Mouse (Mus musculus): ENCODE measurements around the gene Zfp933. TPM values are rescaled to one million over a fixed set of nuclear protein-coding genes. Genes with fewer than 3 reads are reported as not detected.
"Not testable (repeated sequence)": the region's sequence is repeated elsewhere in the genome, so short reads cannot be mapped to it uniquely, and the experiment has no call there.

Gene Zfp933
- total RNA-seq (2021), result 1 to 10 TPM; 7.1 to 7.9 TPM
- long read RNA-seq, experiment 1, full-length matches to known transcripts, result 6 of 8 reads
- long read RNA-seq, experiment 1, partial matches to known transcripts, result 0 of 8 reads
- long read RNA-seq, experiment 1, other reads (novel, unspliced or antisense), result 2 of 8 reads
- long read RNA-seq, experiment 2, full-length matches to known transcripts, result 9 of 13 reads
- long read RNA-seq, experiment 2, partial matches to known transcripts, result 1 of 13 reads
- long read RNA-seq, experiment 2, other reads (novel, unspliced or antisense), result 3 of 13 reads

DNA sequence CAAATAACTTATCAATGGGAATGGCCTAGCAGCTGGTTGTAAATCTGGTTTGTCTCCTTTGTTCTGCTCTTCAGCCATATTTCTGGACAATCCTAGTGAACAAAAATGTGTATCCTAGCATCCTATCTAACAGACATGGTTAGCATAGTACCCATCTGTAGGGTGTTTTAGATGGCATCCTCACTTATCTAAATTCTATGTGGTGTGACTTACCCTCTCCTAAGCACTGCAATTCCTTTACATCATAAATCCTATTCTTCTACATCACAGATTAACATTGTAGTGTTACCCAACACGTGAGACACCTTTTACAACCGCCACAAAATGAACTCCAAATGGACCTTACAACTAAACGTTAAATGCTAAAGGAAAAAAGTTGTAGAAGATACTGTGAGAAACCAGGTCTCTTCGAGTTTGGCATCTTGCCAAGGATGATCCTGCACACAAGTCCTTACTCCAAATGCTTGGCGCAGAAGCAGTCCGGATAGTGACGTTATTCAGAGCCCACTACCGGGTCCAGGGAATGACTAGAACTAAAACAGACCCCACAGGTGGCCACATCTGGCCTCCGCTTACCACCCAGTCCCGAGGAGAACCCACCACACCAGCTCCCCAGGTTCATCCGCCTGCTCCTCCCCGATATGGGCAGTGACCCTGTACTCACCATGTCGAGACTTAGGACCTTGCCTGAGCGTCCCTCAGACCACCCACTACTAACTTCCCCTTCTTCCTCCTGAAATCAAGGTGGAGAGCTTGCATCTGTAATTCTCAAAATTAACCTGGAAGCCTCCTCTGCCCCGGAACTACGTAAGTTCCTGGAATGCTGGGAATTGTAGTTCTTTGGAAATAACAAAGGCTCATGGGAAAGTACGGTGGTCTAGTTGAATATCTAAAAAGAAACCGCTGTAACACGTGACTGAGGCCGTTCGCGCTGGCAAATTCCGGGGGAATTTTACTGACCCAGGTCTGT is at the start of gene Zfp933:
Gene Zfp933 (minus strand): TSS at position 753 of the 970 bp plus-strand sequence.
- intact Hi-C loops (cut with DNase I), result no loop called here
- DNase-seq, result peak; percentile 34 to 46

DNA sequence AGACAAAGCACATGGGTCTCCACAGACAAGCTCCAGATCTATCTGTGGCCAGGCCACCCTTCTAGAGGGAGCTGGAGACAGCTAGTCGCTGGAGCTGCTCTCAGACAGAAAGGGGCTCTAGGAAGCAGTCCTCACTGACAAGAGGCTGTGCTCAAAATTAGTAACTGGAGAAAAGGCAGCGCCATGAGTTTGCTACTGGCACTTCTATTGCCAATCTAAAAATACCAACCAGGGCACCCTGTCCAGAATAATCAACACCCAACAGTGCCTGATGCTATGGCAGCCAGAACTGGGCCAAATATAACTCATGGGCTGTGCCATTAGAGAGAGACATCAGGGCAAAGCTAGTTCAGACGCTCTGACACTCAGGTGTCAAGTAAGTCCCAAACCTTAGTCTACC is 49.2 kb upstream of the Zfp933 start:
- intact Hi-C loops (cut with DNase I), result no loop called here
- no peak for DNase-seq

DNA sequence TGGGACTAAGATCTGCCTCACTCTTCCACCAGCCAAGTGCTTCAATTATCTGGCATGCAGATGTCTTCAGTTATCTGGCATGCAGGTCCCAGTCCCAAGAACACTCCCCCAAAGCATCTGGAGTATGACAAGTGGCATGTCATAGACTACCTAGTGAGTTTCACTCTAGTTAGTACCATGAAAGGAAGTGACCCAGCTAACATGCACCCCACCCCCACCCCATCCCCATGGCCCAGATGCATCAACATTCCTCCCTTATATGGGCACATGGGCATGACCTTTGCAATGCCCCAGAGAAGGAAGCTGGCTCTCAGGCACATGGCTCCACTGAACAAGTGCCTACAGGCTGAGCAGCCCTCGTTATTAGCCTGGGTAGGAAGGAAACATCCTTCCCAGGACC is 48.2 kb upstream of the Zfp933 start:
- DNase-seq, result no peak
- intact Hi-C loops (cut with DNase I), result no loop called here

DNA sequence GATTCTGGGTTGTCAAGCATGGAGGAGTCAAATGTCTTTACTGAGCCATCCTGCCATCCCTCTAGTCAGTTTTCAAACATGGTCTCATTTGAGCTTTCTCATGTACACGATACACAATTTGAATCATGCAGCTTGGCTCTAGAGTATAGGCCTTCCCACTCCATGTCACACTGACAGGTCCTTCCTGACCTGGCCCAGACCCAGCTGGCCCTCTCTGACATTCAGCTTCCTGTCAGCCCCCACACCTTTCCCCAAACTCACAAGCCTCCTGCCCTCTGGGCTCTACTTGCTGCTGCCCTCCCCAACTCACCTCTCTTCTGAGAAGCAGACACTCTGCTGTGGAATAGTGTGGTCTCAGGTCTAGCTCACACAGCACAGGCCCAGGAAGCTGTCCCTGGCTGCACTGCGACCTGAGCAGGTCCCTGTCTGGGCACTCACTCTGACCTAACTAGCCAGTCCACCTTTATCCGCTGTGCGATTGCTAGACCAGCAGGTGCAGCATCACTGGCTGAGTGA is 47.7 kb upstream of the Zfp933 start:
- intact Hi-C loops (cut with DNase I), result no loop called here
- no peak for DNase-seq

DNA sequence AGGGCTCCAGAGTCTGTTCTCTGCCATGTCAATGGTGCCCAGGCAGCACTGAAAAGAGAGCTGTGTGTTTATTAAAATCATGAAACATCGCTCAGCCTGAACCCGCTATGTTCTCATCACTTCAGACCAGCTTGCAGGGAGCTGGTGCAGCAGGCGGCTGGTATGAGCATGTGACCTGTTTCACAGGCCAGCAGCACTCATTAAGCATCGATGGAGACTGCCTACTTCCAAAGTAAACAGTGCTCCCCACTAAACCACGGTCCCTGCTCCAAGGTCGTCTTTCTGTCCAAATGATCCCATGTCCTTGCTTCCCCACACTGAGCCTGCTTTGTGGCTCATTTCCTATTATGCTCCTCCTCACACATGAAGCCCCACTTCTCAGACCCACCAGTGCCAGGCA is 42.2 kb upstream of the Zfp933 start:
- intact Hi-C loops (cut with DNase I), result no loop called here
- no peak for DNase-seq

DNA sequence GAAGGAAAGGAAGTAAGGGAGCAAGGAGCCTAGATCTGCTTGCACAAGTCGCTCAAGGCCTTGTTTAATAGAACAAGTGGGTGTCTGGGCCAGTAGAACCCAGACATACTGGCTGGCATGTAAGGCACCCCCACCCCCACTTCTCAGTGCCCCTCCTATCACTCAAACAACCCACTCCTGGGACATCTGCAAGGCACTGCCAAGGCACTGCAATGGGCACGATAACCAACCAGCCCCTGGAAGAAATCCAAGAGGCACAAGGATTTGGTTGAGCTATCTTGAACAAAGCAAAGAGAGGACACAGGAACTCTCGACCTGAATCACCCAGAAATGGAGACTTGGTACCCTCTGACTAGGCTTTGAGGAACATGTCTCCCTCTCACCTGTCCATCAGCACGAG is 40.1 kb upstream of the Zfp933 start:
- intact Hi-C loops (cut with DNase I), result no loop called here
- no peak for DNase-seq

DNA sequence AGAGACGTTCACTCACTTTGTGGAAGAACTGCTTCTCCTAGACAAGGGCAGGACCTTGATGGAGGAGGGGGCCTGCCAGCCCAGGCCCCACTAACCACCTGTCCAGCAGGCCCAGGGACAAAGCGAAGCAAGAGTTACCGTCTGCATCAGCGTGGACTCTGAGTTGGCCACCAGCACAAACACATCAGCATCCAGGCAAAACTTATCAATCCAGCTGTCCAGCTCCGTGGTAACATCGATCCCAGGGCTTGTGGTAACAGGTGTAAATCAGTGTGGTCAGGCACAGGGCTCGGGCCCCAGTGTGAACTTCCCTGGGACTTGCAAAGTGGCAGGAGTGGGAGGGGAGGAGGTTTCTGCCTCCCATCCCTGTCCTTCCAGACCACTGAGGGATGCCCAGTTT is 39.1 kb upstream of the Zfp933 start:
- intact Hi-C loops (cut with DNase I), result no loop called here
- no peak for DNase-seq

DNA sequence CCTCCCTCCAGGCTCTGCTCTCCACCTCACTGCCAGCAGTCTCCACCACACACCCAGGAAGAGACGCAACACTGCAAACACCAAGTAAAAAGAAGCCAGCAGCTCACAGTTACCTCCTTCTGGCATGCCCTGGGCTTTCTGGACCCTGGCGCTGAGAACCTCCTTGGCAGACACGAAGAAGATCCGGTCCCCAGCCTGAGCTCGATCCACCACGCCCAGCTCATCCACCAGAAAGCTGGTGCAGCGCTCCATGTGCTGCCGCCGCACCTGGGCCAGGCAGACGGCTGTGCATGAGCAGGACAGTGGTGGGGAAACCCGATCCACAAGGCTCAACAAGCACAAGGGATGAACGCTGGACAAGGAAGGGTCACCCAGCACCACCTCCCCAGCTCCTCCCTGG is 38.0 kb upstream of the Zfp933 start:
- DNase-seq, result no peak
- intact Hi-C loops (cut with DNase I), result no loop called here

DNA sequence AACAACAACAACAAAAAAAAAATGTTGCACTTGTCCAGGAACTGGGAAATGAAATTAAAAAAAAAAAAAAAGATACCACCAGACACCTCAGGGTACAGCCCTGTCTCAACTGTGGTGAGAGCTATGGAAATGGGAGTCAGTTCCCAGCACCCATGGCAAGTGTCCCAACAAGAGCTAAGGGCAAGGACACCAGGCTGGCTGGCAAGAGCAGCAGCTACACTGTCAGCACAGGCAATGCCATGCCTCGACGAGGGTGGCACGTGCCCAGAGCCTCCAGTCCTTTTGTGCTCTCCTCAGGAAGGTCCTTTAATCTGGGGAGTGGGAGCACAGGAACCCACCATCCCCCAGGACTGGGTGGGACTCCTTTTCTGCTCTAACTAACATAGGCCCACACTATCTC is 36.0 kb upstream of the Zfp933 start:
- no peak for DNase-seq
- intact Hi-C loops (cut with DNase I), result no loop called here

DNA sequence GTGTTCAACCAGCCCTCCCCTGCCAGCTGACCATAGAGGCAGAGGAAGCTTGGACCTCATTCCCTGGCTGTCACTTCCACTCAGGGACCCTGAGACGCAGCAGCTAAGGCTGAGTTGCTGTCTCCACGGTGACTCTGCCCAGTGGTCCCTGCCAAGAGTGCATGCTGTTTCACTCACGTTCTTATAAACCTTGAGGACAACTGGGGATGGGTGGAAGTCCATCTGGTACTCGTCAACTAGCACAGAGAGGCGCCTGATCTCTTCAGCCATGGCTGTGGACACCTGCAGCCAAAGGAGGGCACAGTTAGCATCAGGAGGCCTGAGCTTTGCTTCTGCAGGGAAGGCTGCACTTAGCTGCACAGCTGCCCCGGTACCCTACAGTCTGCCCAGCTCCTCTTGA is 34.9 kb upstream of the Zfp933 start:
- DNase-seq, result no peak
- intact Hi-C loops (cut with DNase I), result no loop called here

DNA sequence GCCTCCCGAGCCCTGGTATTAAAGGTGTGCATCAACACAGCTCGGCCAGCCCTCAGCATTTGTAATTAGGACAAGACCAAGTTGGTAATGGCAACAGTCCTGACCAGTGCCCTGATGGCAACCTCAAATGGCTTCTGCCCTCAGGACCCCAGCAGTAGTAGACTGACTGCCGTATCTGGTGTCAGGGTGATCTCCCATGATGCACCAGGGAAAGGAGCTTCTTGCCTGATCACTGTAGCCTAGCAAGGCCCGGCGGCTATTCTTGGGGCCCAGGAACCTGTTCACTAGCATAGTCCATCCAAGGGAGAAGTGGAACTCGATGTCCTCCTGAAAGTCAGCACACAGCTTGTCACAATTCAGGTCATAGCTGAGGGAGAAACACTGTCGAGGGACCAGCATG is 33.6 kb upstream of the Zfp933 start:
- DNase-seq, result no peak
- intact Hi-C loops (cut with DNase I), result no loop called here

DNA sequence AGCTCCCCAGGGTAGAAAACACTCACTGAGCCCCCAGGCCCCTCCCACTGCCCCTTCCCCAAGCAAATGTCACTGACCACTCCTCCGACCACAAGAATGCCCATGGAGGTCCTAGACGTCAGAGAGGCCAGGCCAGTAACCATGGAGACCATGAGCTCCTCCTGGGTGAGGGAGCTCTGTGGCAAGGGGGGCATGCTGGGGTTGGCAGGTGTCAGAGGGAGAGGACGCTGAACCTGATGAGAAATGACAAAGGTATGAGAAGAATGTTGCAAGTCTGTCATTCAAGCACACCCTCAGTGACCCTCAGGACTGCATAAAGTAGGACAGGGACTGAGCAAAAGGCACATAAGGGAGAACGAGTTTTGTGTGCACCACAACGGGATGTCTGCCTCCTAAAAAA is 31.7 kb upstream of the Zfp933 start:
- intact Hi-C loops (cut with DNase I), result no loop called here

DNA sequence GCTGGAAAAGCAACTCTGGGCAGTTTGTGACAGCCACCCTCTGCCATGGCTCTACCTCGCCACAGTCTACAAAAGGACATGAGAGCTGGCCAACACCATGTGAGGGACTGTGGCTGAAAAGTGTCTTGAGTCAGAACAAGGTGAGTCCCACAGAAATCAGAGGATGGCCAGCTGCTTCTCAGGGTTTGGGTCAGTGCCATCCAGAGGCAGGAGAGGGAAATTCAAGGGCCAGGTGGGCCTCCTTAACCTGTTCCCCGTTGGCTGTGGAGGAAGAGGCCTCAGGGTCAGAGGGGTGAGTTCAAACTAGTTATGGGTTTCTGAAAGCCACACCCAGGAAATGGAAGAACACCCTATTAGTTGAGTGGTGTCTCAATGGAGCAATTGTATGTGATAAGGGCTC is 31.3 kb upstream of the Zfp933 start:
- DNase-seq, result no peak
- intact Hi-C loops (cut with DNase I), result no loop called here

More for the DNA sequence above, 31.7 kb upstream of the Zfp933 start:
- no peak for DNase-seq

DNA sequence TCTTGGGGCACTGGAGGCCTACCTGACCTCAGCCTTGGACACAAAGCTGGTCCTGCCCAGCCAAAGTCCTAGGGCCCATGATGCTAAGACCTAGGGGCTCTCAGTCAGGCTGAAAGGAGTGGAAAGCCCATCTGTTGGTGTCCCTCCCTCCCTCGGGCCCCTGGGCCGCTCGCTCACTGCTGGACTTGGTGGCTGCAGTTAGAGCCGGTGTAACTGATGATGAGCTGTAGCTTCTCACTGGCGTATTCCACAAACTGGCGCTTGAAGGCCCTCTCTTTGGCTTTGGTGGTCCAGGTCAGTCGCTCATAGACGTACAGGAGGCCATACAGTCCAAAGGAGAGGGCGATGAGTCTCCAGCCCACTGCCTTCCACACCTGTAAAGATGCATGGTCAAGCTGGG is 30.4 kb upstream of the Zfp933 start:
- intact Hi-C loops (cut with DNase I), result no loop called here
- DNase-seq, result no peak

DNA sequence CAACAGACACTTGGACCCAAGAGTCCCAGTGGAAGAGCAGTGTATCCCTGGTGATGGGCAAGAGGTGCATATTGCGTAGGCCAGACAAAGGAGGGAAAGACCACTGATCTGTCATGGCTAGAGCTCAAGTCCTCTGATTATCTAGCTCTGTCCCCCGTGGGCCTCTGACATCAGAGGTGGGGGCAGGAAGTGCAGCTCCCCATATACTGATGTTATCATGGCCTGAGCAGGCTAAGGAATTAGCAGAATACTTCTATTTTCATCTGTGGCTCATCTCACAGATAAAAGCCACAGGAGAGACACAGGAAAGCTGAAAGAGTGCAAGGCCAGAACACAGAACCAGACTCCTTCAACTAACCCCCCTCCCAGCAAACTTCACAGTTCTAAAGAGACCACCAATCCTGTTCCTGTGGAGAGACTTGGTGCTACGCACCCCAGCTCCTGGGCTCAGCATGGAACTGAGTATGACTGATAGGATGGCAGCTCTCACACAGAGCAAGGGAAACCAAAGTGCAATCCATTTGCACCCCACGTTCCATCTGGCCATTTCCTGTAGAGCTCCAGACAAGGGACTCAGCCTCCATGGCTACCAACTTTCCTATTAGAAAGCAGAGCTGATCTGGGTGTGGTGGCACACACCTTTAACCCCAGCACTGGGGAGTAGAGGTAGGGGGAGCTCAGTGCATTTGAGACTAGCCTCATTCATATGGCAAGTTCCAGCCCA is 27.8 kb upstream of the Zfp933 start:
- no peak for DNase-seq
- intact Hi-C loops (cut with DNase I), result no loop called here

DNA sequence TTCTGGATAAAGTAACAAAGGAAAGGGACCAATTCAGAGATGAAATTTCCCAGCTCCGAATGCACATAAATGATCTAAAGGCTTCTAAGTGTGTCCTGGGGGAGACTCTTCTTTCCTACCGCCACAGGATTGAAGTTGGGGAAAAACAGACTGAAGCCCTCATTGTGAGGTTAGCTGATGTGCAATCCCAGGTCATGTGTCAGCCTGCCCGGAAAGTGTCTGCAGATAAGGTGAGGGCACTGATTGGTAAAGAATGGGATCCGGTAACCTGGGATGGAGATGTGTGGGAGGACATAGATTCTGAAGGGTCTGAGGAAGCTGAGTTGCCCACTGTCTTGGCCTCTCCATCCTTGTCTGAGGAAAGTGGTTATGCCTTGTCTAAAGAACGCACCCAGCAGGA is 21.1 kb upstream of the Zfp933 start:
- intact Hi-C loops (cut with DNase I), result no loop called here
- DNase-seq, result no peak

DNA sequence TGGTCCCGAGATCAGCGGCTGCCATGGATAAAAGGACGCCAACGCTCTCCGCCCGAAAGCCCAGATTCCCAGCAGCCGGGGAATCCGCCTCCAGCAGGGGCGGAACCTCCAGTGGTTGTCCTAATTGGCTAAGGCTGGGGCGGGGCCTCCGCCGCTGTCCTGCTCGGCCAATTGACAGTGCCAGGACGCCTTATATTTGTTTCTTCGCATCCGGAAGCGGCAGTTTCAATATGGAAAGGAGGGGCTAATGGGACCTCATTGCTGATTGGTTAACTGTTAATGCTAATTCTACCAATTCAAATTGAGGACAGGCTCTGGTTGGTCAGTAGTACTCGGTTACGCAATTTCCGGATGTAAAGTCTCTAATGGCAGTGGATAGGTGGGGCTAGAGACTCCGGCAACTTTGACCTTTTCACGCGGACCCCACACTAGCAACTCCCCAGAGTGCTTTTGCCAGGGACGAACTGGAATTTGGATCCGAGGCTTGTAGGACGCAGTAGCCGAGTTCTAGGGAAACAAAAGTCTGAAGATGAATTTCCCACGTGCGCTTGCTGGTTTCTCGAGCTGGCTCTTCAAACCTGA is 20.4 kb upstream of the Zfp933 start, which contains the start of the genes Miip and Fv1:
Gene Miip (minus strand): TSS at position 367 of the 582 bp plus-strand sequence.
Gene Fv1 (plus strand): TSS at position 530 of the 582 bp plus-strand sequence.
- intact Hi-C loops (cut with DNase I), result no loop called here

DNA sequence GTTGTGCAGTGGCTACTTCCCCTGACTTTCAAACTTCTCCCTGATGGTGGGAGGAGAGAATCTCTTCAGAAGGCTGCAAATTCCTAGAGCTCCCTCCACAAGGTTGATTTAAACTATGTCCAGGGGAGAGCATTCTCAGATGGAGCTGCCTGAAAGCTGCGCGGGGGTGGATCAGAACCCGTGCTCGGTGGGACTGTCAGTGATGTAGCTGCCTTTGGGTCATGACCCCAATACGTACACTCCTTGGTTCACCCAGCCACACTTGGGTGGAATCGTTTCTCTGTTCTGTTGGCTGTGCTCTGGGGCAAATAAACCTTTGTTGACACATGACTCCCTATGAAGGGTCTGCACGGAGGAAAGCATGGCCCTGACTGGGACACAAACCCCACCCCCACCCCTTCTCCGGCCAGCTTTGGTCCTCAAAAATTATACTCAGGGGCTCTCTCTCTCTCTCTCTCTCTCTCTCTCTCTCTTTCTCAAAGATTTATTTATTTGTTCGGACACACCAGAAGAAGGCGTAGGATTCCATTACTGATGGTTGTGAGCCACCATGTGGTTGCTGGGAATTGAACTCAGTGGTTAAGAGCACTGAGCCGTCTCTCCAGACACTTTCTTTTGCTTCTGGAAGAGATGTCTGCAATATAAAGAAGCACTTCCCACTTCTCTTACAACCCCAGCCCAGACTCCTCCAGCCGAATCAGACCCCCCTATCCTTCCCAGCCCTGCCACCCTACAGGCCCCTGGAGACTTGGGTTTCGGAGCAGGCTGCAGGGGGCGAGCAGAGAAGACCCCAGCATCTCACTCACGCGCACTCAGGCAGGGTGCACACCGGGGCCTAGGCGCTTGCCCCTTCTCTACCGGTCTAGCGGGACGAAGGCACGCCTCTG is 19.6 kb upstream of the Zfp933 start:
- intact Hi-C loops (cut with DNase I), result no loop called here
- DNase-seq, result no peak

More for the DNA sequence above, 20.4 kb upstream of the Zfp933 start, which contains the start of the genes Miip and Fv1:
- peak; percentile 83 to 91 for DNase-seq

DNA sequence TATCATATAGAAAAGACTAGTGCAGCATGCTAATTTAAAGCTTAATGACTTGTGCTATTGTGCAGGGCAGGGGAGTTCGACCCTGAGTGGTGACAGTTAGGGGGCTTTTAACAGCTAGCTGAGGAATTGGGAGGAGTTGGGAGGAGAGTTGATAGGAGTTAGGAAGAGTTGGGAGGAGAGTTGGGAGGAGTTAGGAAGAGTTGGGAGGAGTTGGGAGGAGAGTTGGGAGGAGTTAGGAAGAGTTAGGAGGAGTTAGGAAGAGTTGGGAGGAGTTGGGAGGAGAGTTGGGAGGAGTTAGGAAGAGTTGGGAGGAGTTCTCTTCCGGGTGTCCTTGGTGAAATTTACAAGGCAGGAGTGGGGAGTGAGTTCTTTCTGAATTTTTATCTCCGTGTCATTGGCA is 18.6 kb upstream of the Zfp933 start:
- DNase-seq; intact Hi-C loops (cut with DNase I): not testable (repeated sequence)
